Mouse (Mus musculus): Measurements from ENCODE around the gene Thyn1. TPM values are rescaled to one million over a fixed set of nuclear protein-coding genes. Genes with fewer than 3 reads are reported as not detected.

Gene Thyn1
- total RNA-seq (2012; rRNA removed) (150 and 176 TPM in 2 replicates), total RNA-seq (2014; rRNA removed) (203 and 230 TPM in 2 replicates), polyA plus RNA-seq (2012; ENCODE audit: insufficient read length, low read depth) (141 and 151 TPM in 2 replicates)

DNA sequence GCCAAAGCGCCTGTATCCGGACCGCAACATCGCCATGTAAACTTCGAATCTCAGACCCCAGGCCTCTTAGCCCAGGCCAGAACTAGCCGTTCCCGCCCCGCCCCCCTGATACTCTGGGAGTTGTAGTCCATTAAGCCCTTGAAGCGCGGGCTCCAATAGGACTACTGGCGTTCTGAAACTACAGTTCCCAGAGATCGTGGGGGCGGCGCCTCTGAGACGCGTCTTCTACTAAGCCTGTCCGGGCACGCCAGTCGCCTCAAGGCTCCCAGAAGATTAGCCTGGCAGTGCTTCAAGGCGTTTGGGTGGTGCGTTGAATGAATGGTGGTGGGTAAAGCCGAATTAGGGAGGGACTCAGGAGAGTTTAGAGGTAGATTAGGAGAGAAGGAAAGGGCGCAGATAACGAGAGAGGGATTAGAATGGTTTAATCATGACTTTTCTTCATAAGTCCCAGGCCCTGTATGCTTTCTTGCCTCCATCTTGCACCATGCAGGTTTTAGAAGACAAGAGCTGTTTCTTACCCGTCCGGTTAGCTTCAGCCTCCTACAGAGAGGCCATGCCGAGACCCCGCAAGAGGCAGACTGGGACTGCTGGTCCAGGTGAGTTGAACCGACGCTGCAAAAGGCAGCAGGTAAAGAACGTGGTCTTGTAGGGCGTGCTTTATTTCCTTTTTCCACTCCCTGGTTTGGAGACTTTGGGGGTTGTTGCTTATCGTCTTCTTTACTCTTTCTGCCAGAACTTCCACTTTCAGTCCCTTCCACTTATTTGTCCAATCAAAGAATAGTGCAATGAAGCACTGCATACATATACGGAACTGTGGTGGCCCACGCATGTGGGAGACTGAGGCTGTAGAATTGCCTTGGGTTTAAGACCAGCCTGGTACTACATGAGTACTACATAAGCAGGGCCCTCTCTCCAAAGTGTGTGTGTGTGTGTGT is at the start of gene Thyn1, which contains the start of gene Acad8:
Thyn1 (plus strand) TSS at position 250 of the 935 bp plus-strand sequence.
Acad8 (minus strand) TSS at position 106 of the 935 bp plus-strand sequence.
- Histone ChIP-seq H3K27ac (ENCODE audit: insufficient read depth, low read depth) (peak within 1 kb of the TSS; percentile 17; the same call in 1 of the 2 replicates), H3K79me2 (replicated peaks; ENCODE audit: control insufficient read depth, extremely low read depth, insufficient read depth, poor library complexity, severe bottlenecking) (peaks cover 32% of the 10 kb centered on the region), H3K4me1 (ENCODE audit: control insufficient read depth in 1 of 2, insufficient read depth in 2 of 2) (peaks cover 6 to 34% of the 10 kb centered on the region in 2 experiments; a peak in 2 of 4 replicates), H3K27me3 (replicated peaks) (no peaks in the 10 kb centered on the region), H3K36me3 (replicated peaks in 1 of 2; ENCODE audit: control insufficient read depth in 1 of 2, insufficient read depth in 1 of 2, low read length in 1 of 2) (peaks cover 18 to 34% of the 10 kb centered on the region in 2 experiments), H3K9me3 (replicated peaks; ENCODE audit: low read length) (no peaks in the 10 kb centered on the region), H3K4me2 (ENCODE audit: insufficient read depth, low read depth, poor library complexity, severe bottlenecking) (peak within 1 kb of the TSS; percentile 100), H3K4me3 (replicated peaks in 1 of 3; ENCODE audit: low read depth in 2 of 3, low read length in 2 of 3, poor library complexity in 1 of 3) (peak within 1 kb of the TSS; percentile 80 to 98 (median 88)), H3K9ac (ENCODE audit: insufficient read depth, low read depth) (peak within 1 kb of the TSS; percentile 95)
- peak; percentile 98 for DNase-seq (ENCODE audit: extremely low read depth)
- dilution Hi-C loops (cut with MboI; ENCODE audit: extremely low pct_ligation_motif_present, extremely low pct_unique_long_range_greater_than_20kb, low sequenced_read_pairs) (no loop called here), in situ Hi-C loops (cut with MboI; ENCODE audit: low pct_ligation_motif_present, low pct_unique_long_range_greater_than_20kb, low sequenced_read_pairs) (no loop called here)
- peak; percentile 71 for TF ChIP-seq TBP (conservative IDR thresholded peaks at IDR 0.05; ENCODE audit: low read depth, low read length)
- TF ChIP-seq POLR2AphosphoS2 (IDR thresholded peaks at IDR 0.05; ENCODE audit: low read depth, low read length): peak; percentile 71; the same call in 1 of the 2 replicates
- TF ChIP-seq JUND (conservative IDR thresholded peaks at IDR 0.05; ENCODE audit: low read depth, low read length): no peak
- TF ChIP-seq POLR2A (IDR thresholded peaks at IDR 0.05; ENCODE audit: low read depth, low read length): peak; percentile 89
- TF ChIP-seq ZMIZ1 (IDR thresholded peaks at IDR 0.05; ENCODE audit: low read depth, low read length): no peak; the same call in none of the 2 replicates
- TF ChIP-seq ZNF384 (IDR thresholded peaks at IDR 0.05; ENCODE audit: low read depth, low read length): no peak
- TF ChIP-seq ETS1 (conservative IDR thresholded peaks at IDR 0.05; ENCODE audit: low read depth, low read length): no peak
- peak; percentile 83 for TF ChIP-seq NELFE (IDR thresholded peaks at IDR 0.05; ENCODE audit: low read depth, low read length)
- TF ChIP-seq PAX5 (IDR thresholded peaks at IDR 0.05; ENCODE audit: low read length): no peak
- TF ChIP-seq HCFC1 (IDR thresholded peaks at IDR 0.05; ENCODE audit: low read depth, low read length): peak; percentile 98
- peak; percentile 70 for TF ChIP-seq TCF12 (IDR thresholded peaks at IDR 0.05; ENCODE audit: low read depth, low read length)
- peak; percentile 46; the same call in 1 of the 2 replicates for TF ChIP-seq MAX (IDR thresholded peaks at IDR 0.05; ENCODE audit: low read length)
- TF ChIP-seq MAZ (IDR thresholded peaks at IDR 0.05; ENCODE audit: low read depth, low read length): peak; percentile 86
- no peak for TF ChIP-seq MAFK (IDR thresholded peaks at IDR 0.05; ENCODE audit: insufficient replicate concordance, low read length)
- peak; percentile 1; the same call in 1 of the 2 replicates for TF ChIP-seq NRF1 (IDR thresholded peaks at IDR 0.05; ENCODE audit: low read depth, low read length)
- TF ChIP-seq CTCF (conservative IDR thresholded peaks at IDR 0.05 in 1 of 2, IDR thresholded peaks at IDR 0.05 in 1 of 2; ENCODE audit: low read depth in 2 of 2, low read length in 2 of 2): no peak
- TF ChIP-seq ZKSCAN1 (IDR thresholded peaks at IDR 0.05; ENCODE audit: borderline replicate concordance, low read depth, low read length): no peak
- TF ChIP-seq USF2 (conservative IDR thresholded peaks at IDR 0.05; ENCODE audit: low read depth, low read length): no peak
- no peak for TF ChIP-seq ZC3H11A (IDR thresholded peaks at IDR 0.05; ENCODE audit: low read depth, low read length)
- peak; percentile 86 for TF ChIP-seq CHD1 (IDR thresholded peaks at IDR 0.05; ENCODE audit: low read depth, low read length)
- TF ChIP-seq SMC3 (IDR thresholded peaks at IDR 0.05; ENCODE audit: low read depth, low read length): no peak
- no peak for TF ChIP-seq RAD21 (IDR thresholded peaks at IDR 0.05; ENCODE audit: low read depth, low read length)
- no peak for TF ChIP-seq BHLHE40 (IDR thresholded peaks at IDR 0.05; ENCODE audit: low read depth, low read length)
- no peak for TF ChIP-seq UBTF (IDR thresholded peaks at IDR 0.05; ENCODE audit: low read depth, low read length)
- no peak for TF ChIP-seq EP300 (IDR thresholded peaks at IDR 0.05; ENCODE audit: low read length)
- peak; percentile 49 for TF ChIP-seq ELF1 (IDR thresholded peaks at IDR 0.05; ENCODE audit: low read depth, low read length)
- TF ChIP-seq MXI1 (IDR thresholded peaks at IDR 0.05; ENCODE audit: low read depth, low read length): peak; percentile 68
- peak; percentile 96; the same call in 1 of the 2 replicates for TF ChIP-seq KAT2A (IDR thresholded peaks at IDR 0.05; ENCODE audit: insufficient replicate concordance, low read length)
- TF ChIP-seq USF1 (IDR thresholded peaks at IDR 0.05; ENCODE audit: low read depth, low read length): no peak
- TF ChIP-seq MYC (IDR thresholded peaks at IDR 0.05; ENCODE audit: low read depth, low read length): peak; percentile 57; the same call in 1 of the 2 replicates
- 0 out of 2 replicates have a peak, but pooled peaks have one; percentile 6 for TF ChIP-seq MEF2A (IDR thresholded peaks at IDR 0.05; ENCODE audit: borderline replicate concordance, low read depth, low read length)
- peak; percentile 63; the same call in 1 of the 2 replicates for TF ChIP-seq SIN3A (IDR thresholded peaks at IDR 0.05; ENCODE audit: low read length)
- peak; percentile 44; the same call in 1 of the 2 replicates for TF ChIP-seq GABPA (IDR thresholded peaks at IDR 0.05; ENCODE audit: insufficient replicate concordance, low read depth, low read length)

Data from CH12.LX (cell line).